Mouse (Mus musculus) CH12F3 (cell line): Measurements from ENCODE around the gene Nudt19.
"Not testable (repeated sequence)": the region's sequence is repeated elsewhere in the genome, so short reads cannot be mapped to it uniquely, and the experiment has no call there.

Experiments
- in situ Hi-C: fragments of 300-500 bp; cut with MboI; formaldehyde crosslinking; loops from 2 replicates; pipeline ENCODE4 v1.14.3; 2020; ENCODE audit warnings: low sequenced_read_pairs

Gene Nudt19

DNA sequence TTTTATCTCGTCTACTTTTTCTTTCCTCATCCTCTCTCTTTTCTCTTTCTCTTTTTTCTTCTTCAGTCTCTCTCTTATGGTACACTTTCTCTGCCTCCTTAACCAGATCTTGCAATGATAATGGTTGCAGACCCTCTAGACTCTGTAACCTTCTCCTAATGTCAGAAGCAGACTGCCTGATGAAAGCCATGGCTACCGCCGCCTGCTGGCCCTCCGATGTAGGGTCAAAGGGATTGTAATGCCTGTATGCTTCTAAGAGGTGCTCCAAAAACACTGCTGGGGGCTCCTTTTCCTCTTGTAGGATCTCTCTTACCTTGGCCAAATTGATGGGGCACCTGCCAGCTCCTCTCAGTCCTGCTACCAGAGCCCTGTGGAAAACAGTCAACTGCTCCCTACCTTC, 13.6 kb upstream of the Nudt19 start:
- in situ Hi-C loops: not testable (repeated sequence)

DNA sequence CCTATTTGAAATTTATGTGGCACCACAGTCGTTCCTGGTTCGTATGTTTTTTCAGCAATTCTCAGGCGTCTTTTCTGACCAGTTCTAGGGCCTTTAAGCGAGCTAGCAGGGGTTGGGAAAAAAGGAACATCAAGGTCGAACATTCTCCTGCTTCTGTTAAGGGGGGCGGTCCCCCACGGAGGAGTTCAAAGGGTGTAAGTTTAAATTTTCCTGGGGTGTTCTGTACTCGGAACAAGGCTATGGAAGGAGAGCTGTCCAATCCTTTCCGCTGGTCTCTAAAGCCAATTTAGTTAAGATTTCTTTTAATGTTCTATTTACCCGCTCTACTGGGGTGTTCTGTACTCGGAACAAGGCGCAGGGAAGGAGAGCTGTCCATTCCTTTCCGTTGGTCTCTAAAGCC, 9.9 kb upstream of the Nudt19 start:
- in situ Hi-C loops: not testable (repeated sequence)

DNA sequence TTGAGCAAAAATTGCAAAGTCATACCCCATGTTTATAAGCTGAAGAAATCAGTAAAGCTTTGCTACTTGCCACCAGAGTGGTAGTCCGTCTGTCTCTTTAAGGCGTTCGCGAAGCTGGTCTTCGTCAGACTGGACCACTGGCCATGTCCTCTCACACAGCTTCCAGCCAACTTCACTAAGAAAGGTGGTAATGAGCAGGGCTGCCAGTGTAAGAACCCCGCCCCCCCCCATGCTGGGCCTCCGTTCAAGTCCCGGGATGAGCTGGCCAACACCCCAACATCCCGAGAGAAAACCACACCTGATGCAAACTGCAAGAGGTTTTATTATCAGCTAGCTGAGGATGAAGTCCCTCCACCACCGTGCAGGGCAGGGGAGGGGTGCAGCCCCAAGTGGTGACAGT, 8.8 kb upstream of the Nudt19 start:
- in situ Hi-C loops: not testable (repeated sequence)

DNA sequence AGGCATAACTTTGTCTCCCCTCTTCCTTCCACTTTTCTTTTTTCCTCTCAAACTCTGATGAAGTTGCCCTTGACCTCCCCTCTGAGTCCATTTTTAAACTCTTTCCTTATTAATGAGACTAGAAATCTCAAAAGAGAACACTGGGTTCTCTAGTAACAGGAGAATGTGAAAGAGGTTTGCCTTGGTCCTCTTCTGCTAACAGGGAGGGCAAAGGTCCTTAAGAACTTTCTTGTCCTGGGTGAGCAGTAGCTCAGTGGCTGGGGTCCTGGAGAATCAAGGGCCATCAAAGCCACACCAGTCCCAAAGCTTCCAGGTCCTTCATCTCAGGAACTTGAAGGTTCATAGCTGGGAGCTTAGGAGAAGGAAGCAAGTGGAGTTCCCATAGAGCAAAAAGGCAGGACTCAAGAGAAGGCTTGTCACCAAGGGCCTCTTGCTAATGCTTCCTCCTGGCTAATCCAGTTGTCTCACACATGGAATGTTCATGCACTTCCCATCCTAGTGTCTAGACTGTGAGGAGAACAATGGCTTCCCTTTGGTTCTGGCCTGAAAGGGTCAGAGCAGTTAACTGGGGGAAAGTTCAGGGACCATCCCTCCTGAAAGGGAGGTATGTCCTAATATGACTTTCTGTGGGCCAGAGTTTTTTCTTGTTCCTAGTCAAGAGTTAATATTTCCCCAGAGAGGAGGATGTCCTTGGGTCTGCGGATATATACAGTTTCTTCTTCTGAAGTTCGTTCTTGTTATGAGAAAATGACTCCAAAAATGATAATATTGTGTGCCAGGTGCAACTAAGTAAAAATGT, 8.2 kb upstream of the Nudt19 start:
- in situ Hi-C loops: no loop called here

DNA sequence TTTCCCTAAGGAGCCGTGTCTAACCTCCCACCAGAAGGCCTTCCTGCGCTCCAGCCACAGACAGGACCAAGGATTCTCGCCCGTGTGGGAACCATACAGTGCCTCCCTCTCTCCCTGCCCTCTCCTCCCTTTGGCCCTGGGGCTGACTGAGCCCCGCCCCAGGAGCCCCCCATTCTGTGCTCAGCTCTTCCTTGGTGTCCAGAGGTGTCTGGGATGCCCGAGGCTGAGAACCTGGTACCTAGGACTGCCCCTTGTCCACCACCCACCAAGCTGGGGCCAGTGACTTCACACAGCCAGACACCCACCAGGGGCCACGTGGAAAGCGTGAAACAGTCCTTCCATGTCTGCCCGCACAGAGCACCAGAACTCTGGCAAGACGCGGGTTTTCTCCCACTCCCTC, 7.0 kb upstream of the Nudt19 start:
- in situ Hi-C loops: no loop called here

DNA sequence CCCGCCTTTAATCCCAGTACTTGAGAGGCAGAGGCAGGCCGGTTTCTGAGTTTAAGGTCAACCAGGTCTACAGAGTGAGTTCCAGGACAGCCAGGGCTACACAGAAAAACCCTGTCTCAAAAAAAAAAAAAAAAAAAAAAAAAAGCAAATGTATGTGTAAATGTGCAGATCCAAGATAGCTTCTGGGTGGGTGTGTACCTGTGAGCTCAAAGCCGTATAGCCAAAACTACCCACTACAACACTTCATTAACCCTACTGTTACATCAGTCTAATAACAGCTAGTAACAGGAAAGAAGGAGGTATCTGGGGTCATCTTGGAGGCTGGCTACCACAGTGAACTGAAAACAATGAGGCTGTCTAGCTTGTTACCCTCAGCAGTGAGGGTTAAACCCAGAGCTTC, 3.7 kb upstream of the Nudt19 start:
- in situ Hi-C loops: no loop called here

DNA sequence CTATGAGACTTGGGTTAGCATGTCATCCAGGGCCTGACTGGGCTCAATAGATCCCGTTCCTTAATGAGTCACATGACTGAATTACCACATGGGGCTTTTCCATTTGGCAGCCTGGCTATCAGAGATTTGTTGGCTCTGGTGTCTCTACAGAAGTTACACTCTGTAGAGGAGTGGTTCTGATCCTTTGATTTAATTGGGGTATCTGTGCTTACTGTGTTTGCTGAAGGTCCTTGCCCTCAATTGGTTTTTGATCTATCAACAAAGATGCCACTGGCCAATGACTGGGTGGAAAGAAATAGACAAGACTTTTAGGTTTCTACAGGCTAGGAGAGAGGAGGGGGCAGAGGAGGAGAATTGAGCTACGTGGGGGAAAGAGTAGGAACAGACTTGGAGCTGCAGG, 2.6 kb upstream of the Nudt19 start:
- in situ Hi-C loops: no loop called here

DNA sequence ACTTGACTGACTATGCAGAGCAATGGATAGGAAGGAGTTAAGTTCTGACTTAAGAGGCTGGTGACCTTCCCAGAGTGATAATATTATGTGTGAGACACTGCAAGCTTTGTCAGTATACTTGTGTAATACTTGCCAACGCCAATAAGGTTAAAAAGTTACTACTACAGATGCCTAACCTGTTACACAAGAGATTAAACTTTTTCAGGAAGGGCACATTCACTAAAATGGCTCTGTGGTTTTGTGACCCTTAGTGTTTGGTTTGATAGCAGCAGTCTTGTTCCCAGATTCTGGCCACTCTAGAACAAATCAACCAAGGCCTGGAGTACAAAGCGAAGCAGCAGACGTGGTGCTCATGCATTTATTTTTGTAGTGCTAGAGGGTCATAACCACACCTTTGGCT, 1.5 kb upstream of the Nudt19 start:
- in situ Hi-C loops: no loop called here

DNA sequence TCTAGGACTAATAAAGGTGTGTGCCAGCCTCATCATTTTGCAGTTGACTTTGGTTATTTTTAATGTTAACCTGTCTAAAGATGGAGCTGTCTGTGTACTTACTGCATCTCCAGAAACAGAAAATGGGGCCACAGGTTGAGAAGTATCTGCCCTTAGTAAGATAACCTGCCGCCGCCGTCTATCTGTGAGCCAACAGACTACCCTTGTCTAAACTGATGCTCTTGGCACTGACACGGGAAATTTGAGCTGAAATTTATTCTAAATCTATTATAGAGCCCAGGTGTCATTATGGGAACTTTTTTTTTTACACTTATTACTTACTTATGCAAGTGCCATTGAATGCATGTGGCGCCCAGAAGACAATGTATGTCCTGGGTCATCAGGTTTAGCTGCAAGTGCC, 801 bp upstream of the Nudt19 start:
- in situ Hi-C loops: no loop called here

DNA sequence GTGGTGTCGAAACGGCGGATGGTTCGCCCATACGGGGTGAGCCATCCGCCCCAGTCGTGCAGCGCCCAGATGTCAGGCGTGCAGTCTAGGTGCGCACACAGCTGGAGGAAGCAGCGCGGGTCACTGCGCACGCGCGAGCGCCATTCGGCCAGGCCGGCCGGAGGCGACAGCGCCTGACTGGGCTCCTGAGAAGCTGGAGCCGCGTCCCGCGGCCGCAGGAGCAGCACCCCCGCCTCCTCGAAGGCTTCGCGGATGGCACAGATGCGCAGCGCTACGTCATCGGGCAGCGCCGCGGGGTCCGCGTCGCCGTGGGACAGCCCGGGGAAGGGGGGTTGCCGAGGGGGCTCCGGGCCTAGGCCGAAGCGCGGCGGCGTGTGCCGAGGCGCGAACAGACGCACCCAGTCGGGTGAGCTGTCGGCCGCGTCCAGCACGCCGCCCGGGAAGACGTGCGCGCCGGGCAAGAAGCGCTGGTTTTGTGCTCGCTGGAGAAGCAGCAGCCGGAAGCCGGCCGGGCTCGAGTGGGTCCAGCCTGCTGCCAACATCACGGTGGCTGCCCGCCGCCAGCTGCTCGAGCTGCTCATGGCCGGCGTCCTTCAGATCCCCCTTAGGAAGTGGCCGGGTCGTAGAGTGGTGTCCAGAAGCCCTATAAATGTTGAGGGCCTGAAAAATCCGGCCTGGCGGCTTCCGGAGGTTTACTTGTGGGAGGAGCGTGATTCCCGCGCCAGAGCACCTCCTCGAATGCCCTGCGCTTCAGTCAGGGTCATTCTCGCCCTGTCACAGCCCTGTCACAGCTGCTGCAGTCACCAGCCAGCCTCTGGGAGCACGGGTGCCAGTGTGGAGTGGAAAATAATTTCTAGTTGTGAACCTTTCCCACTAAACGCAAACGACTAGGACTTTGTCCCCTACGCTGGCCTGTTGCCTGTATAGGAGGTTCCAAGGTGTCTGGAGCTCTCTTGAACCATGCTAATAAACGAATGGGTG, 590 bp downstream of the Nudt19 start:
- in situ Hi-C loops: no loop called here

DNA sequence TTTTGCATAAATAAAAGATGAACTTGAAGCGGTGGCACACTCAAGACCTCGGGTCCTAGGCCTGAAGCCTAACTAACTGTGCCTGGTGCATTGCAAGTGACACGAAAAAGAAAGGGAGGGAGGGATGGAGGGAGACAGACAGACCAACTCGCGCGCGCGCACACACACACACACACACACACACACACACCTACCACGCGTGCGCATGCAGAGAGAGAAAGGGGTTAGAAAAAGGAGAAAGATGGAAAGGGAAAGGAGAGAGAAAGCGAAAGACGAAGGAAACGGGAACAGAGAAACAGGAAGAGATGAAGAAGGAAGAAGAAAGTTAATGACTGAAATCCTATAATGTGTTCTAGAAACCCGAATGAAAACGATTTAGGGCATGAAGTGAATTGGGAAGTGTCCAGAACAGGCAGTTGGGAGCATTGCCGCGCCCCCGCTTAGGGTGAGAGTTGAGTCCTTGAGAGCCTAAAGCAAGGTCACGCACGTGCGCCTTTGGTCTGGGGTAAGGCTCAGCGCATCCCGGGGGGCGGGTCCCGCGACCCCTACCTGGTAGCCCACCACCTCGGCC, 1.4 kb downstream of the Nudt19 start:
- in situ Hi-C loops: no loop called here

DNA sequence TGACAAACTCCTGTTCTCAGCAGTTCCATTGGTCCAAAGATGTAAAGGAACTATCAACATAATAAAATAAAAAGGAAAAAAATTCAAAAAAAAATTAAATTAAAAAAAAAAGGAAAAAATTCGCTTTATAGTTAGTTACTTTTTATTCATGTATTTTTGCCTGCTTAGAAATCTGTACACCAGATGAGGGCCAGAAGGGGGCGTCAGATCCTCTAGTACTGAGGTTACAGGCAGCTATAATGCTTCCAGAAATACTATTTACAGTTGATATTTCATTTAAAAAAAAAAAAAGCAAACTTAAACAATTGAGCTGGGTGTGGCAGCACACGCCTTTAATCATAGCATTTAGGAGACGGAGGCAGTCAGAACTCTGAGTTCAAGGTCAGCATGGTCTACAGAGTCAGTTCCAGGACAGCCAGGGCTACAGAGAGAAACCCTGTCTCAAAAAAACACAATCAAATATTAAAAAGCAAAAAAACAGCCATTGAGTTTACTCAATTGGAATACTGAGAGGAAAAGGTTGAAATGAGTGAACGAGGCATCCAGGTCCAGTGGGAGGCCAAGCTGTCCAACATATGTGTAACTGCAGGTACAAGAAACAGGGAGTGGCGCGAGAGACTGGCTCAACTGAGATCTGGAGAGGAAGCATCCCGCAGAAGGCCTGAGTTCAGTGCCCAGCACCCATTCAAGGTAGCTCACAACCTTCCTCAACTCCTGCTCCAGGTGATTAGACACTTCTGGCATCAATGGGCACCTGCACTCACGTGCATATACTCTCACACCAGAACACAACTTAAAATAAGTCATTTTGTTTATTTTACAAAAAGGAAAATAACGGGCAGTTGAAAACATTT, 2.1 kb downstream of the Nudt19 start:
- in situ Hi-C loops: no loop called here

DNA sequence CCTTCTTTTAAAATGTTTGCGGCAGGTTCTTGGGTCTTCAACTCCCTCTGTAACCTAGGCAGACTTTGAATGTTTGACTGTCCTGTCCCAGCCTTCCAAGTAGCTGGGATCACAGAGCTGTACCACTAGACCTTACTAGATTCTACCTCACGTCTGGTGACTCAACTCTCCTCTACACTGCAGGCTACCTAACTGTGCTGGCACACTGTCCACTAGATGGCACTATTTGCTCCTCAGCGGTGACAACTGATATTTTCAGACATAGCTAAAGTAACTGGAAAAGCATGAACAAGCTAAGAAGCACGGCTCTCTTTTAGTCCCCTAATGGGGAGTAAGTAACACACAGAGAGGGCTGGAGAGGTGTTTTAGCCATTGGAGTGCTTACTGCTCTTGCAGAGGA, 10.2 kb downstream of the Nudt19 start:
- in situ Hi-C loops: no loop called here

DNA sequence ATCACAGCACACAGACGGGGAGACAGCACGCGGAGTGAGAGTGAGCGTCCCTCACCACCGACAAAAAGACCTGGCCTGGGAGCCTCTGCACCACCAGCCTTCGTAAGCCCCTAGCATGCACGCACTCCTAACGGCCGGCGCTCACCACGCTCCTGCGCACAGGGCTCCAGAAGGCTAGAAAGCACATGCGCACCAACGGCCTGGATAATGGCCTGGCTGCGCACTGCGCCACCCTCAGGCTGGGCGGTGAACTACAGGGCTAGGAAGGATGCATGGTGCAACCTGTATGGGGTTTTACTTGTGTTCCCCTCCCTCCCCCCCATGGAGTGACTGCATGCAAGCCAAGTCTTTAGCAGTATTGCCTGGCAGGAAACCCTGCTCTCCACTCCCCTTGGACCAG, 18.5 kb downstream of the Nudt19 start, which contains the start of gene Tdrd12:
Tdrd12 (minus strand) TSS at position 184 of the 400 bp plus-strand sequence.
- in situ Hi-C loops: no loop called here

DNA sequence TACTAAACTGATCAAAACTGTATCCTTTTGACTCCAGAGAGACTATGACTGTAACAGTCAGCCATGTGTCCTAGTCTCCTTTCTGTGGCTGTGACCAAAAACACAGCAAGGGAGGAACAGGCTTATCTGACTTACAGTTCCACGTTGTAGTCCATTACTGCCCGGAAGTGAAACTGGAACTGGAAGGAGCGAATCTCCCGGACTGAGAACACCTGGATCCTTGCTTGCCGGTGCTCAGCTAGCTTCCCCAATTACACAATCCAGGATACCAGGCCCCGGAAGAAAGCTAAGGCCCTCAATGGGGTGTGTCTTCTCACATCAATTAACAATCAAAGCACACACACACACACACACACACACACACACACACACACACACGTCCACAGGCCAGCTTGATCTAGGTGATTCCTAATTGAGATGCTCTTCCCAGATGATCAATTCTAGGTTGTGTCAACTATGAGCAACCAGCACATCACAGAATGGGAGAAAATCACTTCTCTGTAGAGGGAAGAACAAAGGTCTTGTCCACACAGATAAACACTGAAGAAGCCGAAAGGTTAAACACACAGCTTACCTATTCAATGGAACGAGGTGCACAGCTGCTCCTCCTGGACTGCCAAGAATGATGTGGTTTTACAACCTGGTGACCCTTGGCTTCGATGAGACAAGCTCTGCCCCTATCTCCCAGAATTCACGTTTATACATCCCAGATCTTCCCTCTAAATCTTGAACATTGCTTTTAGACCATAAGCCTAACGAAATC, 20.2 kb downstream of the Nudt19 start:
- in situ Hi-C loops: no loop called here

DNA sequence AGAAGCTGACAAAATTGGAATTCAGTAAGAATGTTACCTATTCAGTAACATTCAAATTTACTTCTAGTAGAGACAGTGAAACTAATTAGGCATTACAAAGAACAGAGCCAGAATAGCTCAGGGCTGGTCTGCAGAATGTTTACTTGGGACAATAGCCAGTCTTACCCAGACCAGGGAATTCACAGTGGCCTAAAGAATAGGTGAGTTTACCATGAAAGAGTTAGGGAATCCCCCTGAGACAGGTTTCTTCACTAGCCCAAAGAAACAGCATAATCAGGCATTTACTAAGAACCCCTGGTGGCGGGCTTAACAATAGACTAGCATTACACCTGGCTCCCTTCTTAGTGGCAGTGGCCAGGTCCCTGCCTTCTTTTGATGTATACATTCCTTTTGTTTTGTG, 25.6 kb downstream of the Nudt19 start:
- in situ Hi-C loops: not testable (repeated sequence)

DNA sequence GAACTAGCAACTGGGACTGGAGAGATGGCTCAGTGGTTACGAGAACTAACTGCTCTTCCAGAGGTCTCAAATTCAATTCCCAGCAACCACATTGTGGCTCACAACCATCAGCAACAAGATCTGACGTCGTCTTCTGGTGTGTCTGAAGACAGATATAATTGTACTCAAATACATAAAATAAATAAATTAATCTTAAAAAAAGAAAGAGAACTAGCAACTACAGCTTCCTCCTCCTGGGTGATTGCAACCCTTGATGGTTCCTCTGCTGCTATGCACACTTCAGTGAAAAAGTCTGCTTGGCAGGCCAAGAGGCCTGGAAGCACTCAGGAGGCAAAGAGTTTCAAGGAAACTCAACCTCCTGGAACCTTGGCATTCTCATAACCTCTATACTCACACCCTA, 26.1 kb downstream of the Nudt19 start:
- in situ Hi-C loops: no loop called here

DNA sequence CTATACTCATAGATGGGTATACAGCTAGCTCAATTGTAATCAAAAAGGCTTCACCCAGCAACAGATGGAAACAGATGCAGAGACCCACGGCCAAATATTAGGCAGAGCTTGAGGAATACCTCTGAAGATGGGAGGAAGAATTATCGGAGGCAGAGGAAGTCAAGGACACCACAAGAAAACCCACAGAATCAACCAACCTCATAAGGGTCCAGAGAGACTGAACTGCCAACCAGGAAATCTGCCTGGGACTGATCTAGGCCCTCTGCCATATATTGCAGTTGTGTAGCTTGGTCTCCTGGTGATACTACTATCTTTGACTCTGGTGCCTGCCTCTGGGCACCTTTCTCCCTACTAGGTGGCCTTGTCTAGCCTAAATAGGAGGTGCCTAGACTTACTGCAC, 29.3 kb downstream of the Nudt19 start:
- in situ Hi-C loops: no loop called here

DNA sequence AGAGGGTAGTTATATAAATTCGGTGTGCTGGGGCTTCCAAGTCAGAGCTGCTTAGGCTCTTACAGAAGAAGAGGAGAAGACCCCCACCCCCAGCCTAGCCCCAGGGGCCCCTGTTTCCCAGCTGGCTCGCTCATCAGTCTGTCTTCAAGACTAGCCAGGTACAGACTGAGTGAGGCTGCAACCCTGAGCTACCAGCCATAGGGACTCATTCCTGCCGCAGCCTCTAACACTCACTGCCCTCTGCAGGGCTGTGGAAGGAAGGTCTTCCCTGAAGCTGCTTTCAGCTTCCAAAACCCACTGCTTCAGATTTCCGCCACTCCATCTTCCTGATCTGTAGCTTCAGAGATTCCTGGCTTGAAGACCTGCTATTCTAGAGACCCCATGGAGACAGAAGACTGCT, 54.1 kb downstream of the Nudt19 start:
- in situ Hi-C loops: no loop called here

DNA sequence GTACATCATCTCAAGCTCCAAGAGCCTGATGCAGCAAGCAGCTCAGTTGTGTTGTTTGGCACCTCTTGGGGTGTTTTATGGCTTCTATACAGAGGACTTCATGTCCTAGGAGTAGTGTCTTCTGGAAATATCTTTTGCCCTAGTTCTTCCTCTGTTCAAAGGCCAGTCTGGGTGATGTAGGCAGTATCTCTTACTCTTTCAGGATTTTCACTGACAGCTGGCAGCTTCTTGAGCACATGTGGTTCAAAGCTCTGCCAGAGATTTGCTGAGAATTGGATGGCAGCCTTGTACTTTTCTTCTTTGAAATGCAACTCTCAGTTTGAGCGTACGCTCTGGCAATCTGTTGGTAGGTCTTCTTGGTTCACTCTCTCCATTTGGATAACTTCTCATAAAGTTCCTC, 58.6 kb downstream of the Nudt19 start:
- in situ Hi-C loops: no loop called here
